Mouse (Mus musculus): ENCODE results near the gene Adgra1. TPM values are rescaled to one million over a fixed set of nuclear protein-coding genes. Genes with fewer than 3 reads are reported as not detected.

Adgra1 gene
- polyA plus RNA-seq, 1 experiment from 2014 or later = not detected

DNA sequence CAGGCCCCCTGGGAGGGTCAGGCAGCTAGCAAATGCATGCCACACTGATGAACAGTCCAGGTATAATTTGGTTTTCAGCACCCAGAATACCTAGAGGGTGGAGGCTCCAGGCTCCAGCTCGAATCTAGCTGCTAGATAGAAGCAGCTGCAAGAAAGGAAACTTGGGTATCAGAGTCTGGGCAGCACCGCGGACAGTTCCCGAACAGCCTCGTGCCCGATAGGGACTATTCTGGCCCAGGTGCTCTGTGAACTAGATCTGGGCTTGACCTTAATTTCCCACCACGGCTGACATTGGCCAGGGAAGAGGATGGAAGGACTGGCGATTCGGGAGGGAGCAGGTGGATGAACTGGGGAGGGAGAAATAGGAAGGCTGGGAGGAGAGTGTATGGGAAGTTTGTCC is 6.3 kb upstream of the Adgra1 start:
- H3K27me3 ChIP-seq (ENCODE audit: insufficient read depth, low read length) = no peaks in the 10 kb centered on the region
- no peak overlapping the region for H3K27ac ChIP-seq (ENCODE audit: low read depth)
- no peaks in the 10 kb centered on the region for H3K4me1 ChIP-seq (ENCODE audit: insufficient read depth)
- H3K36me3 ChIP-seq (replicated peaks; ENCODE audit: insufficient read depth, low read length) = no peaks in the 10 kb centered on the region
- no peak overlapping the region for H3K4me3 ChIP-seq (ENCODE audit: low read depth, low read length)
- 10% methylated on average over 9 of the region's 9 CpGs for WGBS (ENCODE audit: insufficient replicate concordance)
- no peak overlapping the region for H3K9ac ChIP-seq (replicated peaks)
- DNase-seq (no peak), ATAC-seq (no peak)
- no peak overlapping the region for H3K4me2 ChIP-seq (ENCODE audit: low read depth, low read length)
- no peak for TF ChIP-seq EP300 (IDR thresholded peaks at IDR 0.05; ENCODE audit: low read depth)
- no peak for TF ChIP-seq CTCF (IDR thresholded peaks at IDR 0.05; ENCODE audit: low read depth)
- no peaks in the 10 kb centered on the region for H3K9me3 ChIP-seq (ENCODE audit: low read length)

DNA sequence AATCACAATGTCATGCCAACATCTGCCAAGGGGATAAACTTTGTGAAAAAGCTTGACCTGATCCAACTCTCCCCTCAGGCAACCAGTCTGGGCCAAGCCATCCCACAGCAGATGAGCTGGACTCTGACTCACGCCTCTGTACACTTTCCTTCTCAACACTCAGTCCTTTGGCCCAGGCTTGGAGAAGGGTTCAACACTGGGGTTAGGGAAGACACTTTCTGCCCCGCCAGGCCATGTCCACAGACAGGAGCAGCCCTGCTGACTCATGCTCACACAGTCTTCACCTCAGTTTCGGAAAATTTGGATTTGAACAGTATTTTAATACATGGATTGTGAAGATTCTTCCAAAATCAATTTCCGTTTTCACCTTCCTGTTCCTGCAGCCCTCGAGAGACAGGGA is 442 bp upstream of the Adgra1 start:
- no peak for DNase-seq
- Histone ChIP-seq H3K4me3 (ENCODE audit: low read depth, low read length) (no peak overlapping the region), H3K4me1 (ENCODE audit: insufficient read depth) (no peaks in the 10 kb centered on the region), H3K4me2 (ENCODE audit: low read depth, low read length) (no peak overlapping the region), H3K27me3 (ENCODE audit: insufficient read depth, low read length) (peaks cover 18% of the 10 kb centered on the region), H3K9me3 (ENCODE audit: low read length) (no peaks in the 10 kb centered on the region), H3K36me3 (replicated peaks; ENCODE audit: insufficient read depth, low read length) (no peaks in the 10 kb centered on the region), H3K9ac (replicated peaks) (no peak overlapping the region), H3K27ac (ENCODE audit: low read depth) (no peak overlapping the region)
- WGBS (ENCODE audit: insufficient replicate concordance) = 25% methylated on average over 5 of the region's 5 CpGs
- TF ChIP-seq CTCF (IDR thresholded peaks at IDR 0.05; ENCODE audit: low read depth) (no peak), EP300 (IDR thresholded peaks at IDR 0.05; ENCODE audit: low read depth) (no peak)
- ATAC-seq = no peak

DNA sequence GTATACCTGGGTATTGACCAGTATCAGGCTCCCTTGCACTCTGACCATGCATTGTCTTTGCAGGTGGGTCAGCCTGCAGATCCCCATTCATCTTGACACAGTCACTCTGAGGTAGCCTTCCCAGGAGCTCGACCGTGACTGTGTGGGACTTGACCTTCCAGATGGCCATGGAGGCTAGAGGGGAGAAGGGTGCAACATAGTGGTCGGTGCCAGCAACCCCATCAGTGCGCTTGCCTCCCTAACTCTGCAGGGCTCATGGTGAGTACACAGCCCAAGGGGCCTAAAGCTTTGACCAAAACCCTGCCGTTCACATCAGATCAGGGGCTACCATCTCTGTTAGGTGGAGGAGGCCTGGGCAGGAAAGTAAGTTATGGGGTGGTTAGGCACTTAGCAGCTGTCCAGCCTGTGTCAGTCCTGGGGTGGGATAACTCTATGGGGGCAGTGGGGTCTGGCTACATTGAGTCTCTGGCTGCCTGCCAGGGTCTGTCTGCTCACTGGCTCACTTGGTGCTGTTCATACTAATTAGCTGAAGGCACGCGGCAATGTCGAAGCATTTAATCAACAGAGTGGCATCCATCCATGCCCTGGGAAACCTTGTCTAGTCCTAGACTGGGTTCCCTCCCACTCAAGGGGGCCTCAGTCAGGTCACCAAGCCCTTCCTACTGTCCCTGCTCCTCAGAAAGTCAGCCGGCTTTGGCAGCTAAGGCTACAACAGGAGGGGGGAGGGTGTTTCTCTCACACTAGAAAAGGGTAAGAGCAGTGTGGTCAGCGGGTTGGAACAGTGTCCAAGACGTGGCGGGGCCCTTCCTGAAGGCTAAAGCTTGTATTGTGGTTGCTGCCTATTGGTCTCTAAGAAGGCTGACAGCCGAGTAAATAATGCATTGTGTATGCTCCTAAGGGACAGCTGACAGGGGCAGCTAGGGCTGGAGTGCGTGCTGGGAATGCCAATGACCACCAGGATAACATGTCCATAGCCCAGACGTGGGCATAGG is 1.5 kb downstream of the Adgra1 start:
- ATAC-seq (no peak), DNase-seq (no peak)
- TF ChIP-seq EP300 (IDR thresholded peaks at IDR 0.05; ENCODE audit: low read depth) (no peak), CTCF (IDR thresholded peaks at IDR 0.05; ENCODE audit: low read depth) (no peak)
- H3K4me3 ChIP-seq (ENCODE audit: low read depth, low read length) = no peak overlapping the region
- no peak overlapping the region for H3K27ac ChIP-seq (ENCODE audit: low read depth)
- no peaks in the 10 kb centered on the region for H3K36me3 ChIP-seq (replicated peaks; ENCODE audit: insufficient read depth, low read length)
- H3K27me3 ChIP-seq (ENCODE audit: insufficient read depth, low read length) = peaks cover 18% of the 10 kb centered on the region
- H3K9ac ChIP-seq (replicated peaks) = no peak overlapping the region
- no peak overlapping the region for H3K4me2 ChIP-seq (ENCODE audit: low read depth, low read length)
- no peaks in the 10 kb centered on the region for H3K4me1 ChIP-seq (ENCODE audit: insufficient read depth)
- H3K9me3 ChIP-seq (ENCODE audit: low read length) = no peaks in the 10 kb centered on the region
- WGBS (ENCODE audit: insufficient replicate concordance) = 51% methylated on average over 15 of the region's 15 CpGs

DNA sequence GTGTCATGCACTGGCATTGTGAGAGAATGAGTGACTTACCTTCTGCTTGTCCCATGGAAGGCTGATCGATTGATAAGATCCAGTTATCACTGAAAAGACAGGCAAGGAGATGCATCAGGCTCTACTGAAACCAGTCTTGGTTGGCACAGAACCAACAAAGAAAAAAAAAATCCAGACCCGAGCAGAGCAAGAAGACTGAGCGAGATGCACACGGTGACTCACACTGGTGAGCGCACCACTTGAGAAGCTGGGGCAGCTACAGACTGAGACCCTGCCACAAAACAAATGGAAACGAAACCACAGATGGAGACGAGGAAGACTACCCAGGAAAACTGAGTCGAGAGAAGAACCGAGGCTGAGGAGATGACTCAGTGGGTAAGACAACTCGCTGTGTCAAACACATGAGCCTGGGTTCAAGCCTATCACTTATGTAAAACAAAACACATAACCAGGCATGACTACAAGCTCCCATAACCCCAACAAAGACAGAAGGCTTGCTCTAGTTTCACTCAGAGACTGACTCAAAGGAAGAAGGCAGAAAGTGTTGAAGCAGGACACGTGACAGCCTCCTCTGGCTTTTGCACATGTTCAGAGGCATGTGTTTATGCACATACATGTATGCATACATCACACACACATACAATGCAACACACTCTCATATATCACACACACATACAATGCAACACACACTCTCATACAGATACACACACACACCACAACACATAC is 6.6 kb downstream of the Adgra1 start:
- H3K27me3 ChIP-seq (ENCODE audit: insufficient read depth, low read length) = no peaks in the 10 kb centered on the region
- H3K4me3 ChIP-seq (ENCODE audit: low read depth, low read length) = no peak overlapping the region
- 68% methylated on average over 11 of the region's 11 CpGs for WGBS (ENCODE audit: insufficient replicate concordance)
- H3K4me1 ChIP-seq (ENCODE audit: insufficient read depth) = no peaks in the 10 kb centered on the region
- DNase-seq (no peak), ATAC-seq (no peak)
- no peaks in the 10 kb centered on the region for H3K9me3 ChIP-seq (ENCODE audit: low read length)
- no peak overlapping the region for H3K9ac ChIP-seq (replicated peaks)
- H3K4me2 ChIP-seq (ENCODE audit: low read depth, low read length) = no peak overlapping the region
- H3K36me3 ChIP-seq (replicated peaks; ENCODE audit: insufficient read depth, low read length) = no peaks in the 10 kb centered on the region
- no peak overlapping the region for H3K27ac ChIP-seq (ENCODE audit: low read depth)
- TF ChIP-seq CTCF (IDR thresholded peaks at IDR 0.05; ENCODE audit: low read depth) = no peak
- TF ChIP-seq EP300 (IDR thresholded peaks at IDR 0.05; ENCODE audit: low read depth) = no peak

DNA sequence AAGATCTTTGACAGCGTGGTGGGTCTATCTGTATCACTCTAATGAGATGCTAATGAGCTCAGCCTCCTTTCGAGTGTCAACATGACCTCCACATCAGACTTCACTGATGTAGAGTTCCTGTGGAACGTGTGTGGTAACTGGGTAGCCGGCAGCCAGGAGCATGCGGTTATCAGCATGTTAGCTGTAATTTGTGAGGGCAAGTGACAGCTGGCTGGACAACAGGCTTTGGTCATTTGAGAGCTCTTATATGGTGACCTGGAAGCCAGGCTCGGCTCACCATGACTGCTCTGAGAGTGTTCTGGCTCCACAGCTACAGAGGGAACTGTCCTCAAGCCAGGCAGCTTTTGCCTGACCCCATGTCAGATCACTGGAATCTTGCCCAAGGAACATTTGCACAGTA is 8.4 kb downstream of the Adgra1 start:
- H3K27ac ChIP-seq (ENCODE audit: low read depth) = no peak overlapping the region
- H3K36me3 ChIP-seq (replicated peaks; ENCODE audit: insufficient read depth, low read length) = no peaks in the 10 kb centered on the region
- ATAC-seq (no peak), DNase-seq (no peak)
- no peak overlapping the region for H3K9ac ChIP-seq (replicated peaks)
- no peaks in the 10 kb centered on the region for H3K4me1 ChIP-seq (ENCODE audit: insufficient read depth)
- H3K4me3 ChIP-seq (ENCODE audit: low read depth, low read length) = no peak overlapping the region
- no peak overlapping the region for H3K4me2 ChIP-seq (ENCODE audit: low read depth, low read length)
- no peaks in the 10 kb centered on the region for H3K27me3 ChIP-seq (ENCODE audit: insufficient read depth, low read length)
- WGBS (ENCODE audit: insufficient replicate concordance) = 69% methylated on average over 6 of the region's 6 CpGs
- TF ChIP-seq CTCF (IDR thresholded peaks at IDR 0.05; ENCODE audit: low read depth) (no peak), EP300 (IDR thresholded peaks at IDR 0.05; ENCODE audit: low read depth) (no peak)
- H3K9me3 ChIP-seq (ENCODE audit: low read length) = no peaks in the 10 kb centered on the region

DNA sequence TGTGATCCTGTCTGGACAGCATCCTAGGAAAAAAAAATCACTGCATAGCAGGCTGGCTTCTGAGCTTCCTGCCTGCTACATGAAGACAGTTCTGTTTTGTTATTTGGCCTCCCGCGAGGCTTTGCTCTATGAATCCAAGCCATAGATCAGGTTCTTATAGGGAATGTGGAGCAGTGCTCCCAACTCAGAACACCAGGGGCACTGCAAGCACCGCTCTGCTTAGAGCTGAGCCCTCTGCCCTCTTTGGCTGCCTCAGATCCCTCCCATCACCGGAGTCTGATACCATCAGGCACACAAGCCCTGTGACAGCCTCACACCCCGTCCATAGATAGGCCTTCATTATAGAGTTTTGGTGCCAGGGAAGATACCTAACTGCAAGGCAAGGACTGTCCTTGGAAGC is 9.2 kb downstream of the Adgra1 start:
- no peaks in the 10 kb centered on the region for H3K27me3 ChIP-seq (ENCODE audit: insufficient read depth, low read length)
- no peak overlapping the region for H3K27ac ChIP-seq (ENCODE audit: low read depth)
- no peak overlapping the region for H3K4me3 ChIP-seq (ENCODE audit: low read depth, low read length)
- TF ChIP-seq CTCF (IDR thresholded peaks at IDR 0.05; ENCODE audit: low read depth) (no peak), EP300 (IDR thresholded peaks at IDR 0.05; ENCODE audit: low read depth) (no peak)
- H3K4me2 ChIP-seq (ENCODE audit: low read depth, low read length) = no peak overlapping the region
- H3K36me3 ChIP-seq (replicated peaks; ENCODE audit: insufficient read depth, low read length) = no peaks in the 10 kb centered on the region
- H3K9ac ChIP-seq (replicated peaks) = no peak overlapping the region
- DNase-seq = no peak
- WGBS (ENCODE audit: insufficient replicate concordance) = 48% methylated on average over 5 of the region's 5 CpGs
- H3K4me1 ChIP-seq (ENCODE audit: insufficient read depth) = no peaks in the 10 kb centered on the region
- ATAC-seq = no peak
- H3K9me3 ChIP-seq (ENCODE audit: low read length) = no peaks in the 10 kb centered on the region

Measured in liver, postnatal 0 days (tissue).